Mouse (Mus musculus) cerebellum, adult 2 months (tissue): Measurements from ENCODE around the gene Ubap1l. TPM values are rescaled to one million over a fixed set of nuclear protein-coding genes. Genes with fewer than 3 reads are reported as not detected.
A peak's percentile ranks its signal among the peaks of the same experiment; 100 is the strongest.

Experiments used
- DNase-seq, 2 experiments: peaks; one replicate each; pipeline ENCODE4 v3.0.0; 2021
- H3K27ac ChIP-seq: fragments of 200-500 bp; 2 replicates; pipeline ENCODE4 v1.5.1; 2012; ENCODE audit warnings: low read length, control low read depth, inconsistent platforms; ENCODE audit not compliant: insufficient read depth
- H3K27me3 ChIP-seq: fragments of 200-500 bp; 2 replicates; pipeline ENCODE4 v1.6.1; 2012; ENCODE audit warnings: inconsistent platforms, mild to moderate bottlenecking, low read length, moderate library complexity; ENCODE audit not compliant: control insufficient read depth, insufficient read depth
- H3K4me1 ChIP-seq: fragments of 200-500 bp; 2 replicates; pipeline ENCODE4 v1.6.1; 2011; ENCODE audit warnings: low read length; ENCODE audit not compliant: control insufficient read depth, insufficient read depth
- H3K4me3 ChIP-seq: fragments of 200-500 bp; replicated peaks from 2 replicates; pipeline ENCODE3; 2011; ENCODE audit warnings: mild to moderate bottlenecking, low read depth, low read length, control low read depth; ENCODE audit not compliant: insufficient read depth
- CTCF ChIP-seq: fragments of 200-500 bp; IDR thresholded peaks from 2 replicates; pipeline ENCODE4 v1.5.1; 2011; ENCODE audit warnings: low read depth, mild to moderate bottlenecking, control low read depth, low read length, moderate library complexity, borderline replicate concordance; ENCODE audit not compliant: insufficient read depth
- POLR2A ChIP-seq: fragments of 200-500 bp; IDR thresholded peaks from 2 replicates; pipeline ENCODE4 v1.6.1; 2011; ENCODE audit warnings: low read length, control low read depth, borderline replicate concordance; ENCODE audit not compliant: insufficient read depth
- WGBS: fragments of 180-500 bp; shearing (Covaris S2); methylation state at CpG from one replicate; pipeline ENCODE4 v1.1.7; 2018; 5-methylcytosine and 5-hydroxymethylcytosine counted together
- polyA plus RNA-seq: library from polyadenylated mRNA; depleted of rRNA; stranded (reverse); fragments of >200 nt; gene quantifications from 2 replicates; pipeline ENCODE4 v1.2.3, GENCODE M21; 2012

The Ubap1l gene
- polyA plus RNA-seq, 1 experiment = 38.1 TPM

DNA sequence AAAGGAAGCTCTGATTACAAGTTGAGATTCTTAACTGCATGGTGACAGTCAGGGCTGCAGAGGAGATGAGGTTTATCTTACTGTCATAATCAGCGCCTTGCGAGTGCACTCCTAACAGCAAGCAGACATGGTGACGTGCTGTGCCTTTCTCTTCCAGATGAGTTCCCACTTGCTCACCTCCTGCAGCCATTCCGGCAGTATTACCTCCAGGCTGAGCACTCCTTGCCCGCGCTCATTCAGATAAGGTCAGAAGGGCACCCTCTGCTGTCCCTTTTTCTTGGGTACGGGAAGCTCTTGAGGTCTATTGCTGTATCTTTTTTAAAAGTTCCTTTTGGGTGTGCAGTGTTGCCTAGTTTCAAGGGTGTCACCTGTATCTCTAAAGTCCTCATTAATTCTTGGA, 4.3 kb upstream of the Ubap1l start:
- no peak overlapping the region for H3K4me3 ChIP-seq
- no peak for TF ChIP-seq CTCF
- no peak for TF ChIP-seq POLR2A
- H3K4me1 ChIP-seq = no peaks in the 10 kb centered on the region
- H3K27ac ChIP-seq = no peak overlapping the region
- DNase-seq = no peak
- 88% methylated on average over 7 of the region's 7 CpGs for WGBS
- no peaks in the 10 kb centered on the region for H3K27me3 ChIP-seq

DNA sequence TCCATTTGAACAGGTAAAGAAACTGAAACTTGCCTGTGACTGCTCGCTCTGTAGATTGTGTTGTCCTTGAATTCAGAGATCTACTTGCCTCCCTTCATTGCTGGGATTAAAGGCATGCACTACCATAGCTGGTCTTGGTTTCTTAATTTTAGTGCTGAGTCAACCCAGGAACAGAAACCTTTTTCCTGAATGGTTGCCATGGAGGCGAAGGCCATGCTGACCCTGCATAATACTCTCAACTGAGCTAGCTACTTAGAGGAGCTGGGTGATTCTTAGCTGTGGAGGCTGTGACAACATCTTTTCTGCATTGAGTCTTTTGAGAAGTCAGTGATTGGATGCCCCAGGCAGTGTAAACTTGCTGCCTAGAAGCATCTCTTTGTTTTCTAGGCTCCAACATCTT, 3.9 kb upstream of the Ubap1l start:
- 92% methylated on average over 2 of the region's 2 CpGs for WGBS

GRCm38 (mm10) chr9:65358956-65359480, 1.8 kb upstream of the Ubap1l start:
- Histone ChIP-seq H3K27me3 (no peaks in the 10 kb centered on the region), H3K27ac (no peak overlapping the region), H3K4me3 (no peak overlapping the region), H3K4me1 (no peaks in the 10 kb centered on the region)
- no peak for DNase-seq
- WGBS = 94% methylated on average over 1 of the region's 1 CpGs
- no peak for TF ChIP-seq CTCF

More for the DNA sequence above, 3.9 kb upstream of the Ubap1l start:
- TF ChIP-seq CTCF (no peak), POLR2A (no peak)
- Histone ChIP-seq H3K27me3 (no peaks in the 10 kb centered on the region), H3K4me1 (no peaks in the 10 kb centered on the region), H3K27ac (no peak overlapping the region), H3K4me3 (no peak overlapping the region)
- no peak for DNase-seq

- no peak overlapping the region for H3K27ac ChIP-seq
- TF ChIP-seq POLR2A (no peak), CTCF (no peak)
- H3K4me3 ChIP-seq = no peak overlapping the region
- WGBS = 77% methylated on average over 9 of the region's 9 CpGs
- no peaks in the 10 kb centered on the region for H3K27me3 ChIP-seq
- no peak for DNase-seq
- H3K4me1 ChIP-seq = no peaks in the 10 kb centered on the region
These were observed 2.8 kb downstream of the Ubap1l start for GRCm38 (mm10) chr9:65363684-65364083.

DNA sequence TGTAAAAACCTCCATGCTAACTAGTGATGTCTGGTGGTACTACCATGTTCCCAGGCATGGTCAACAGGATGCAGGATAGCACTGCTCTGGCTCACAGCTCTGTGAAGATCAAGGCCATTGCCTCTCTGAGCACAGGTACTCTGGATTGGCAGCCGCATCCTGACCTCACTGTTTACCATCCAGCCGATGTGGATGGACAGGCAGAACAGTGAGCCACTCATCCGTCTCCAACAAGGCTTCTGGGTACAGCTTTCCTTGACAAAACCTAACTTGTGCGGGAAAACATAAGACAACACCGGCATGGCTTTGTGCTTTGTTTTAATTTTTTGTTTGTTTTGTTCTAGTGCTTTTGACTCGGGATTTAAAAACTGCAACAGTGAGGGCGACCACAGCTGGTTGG, 4.9 kb downstream of the Ubap1l start:
- 91% methylated on average over 7 of the region's 7 CpGs for WGBS
- TF ChIP-seq CTCF (no peak), POLR2A (no peak)
- no peak for DNase-seq
- Histone ChIP-seq H3K27me3 (no peaks in the 10 kb centered on the region), H3K27ac (no peak overlapping the region), H3K4me1 (no peaks in the 10 kb centered on the region), H3K4me3 (no peak overlapping the region)

- no peak for DNase-seq
- Histone ChIP-seq H3K4me3 (no peak overlapping the region), H3K27me3 (no peaks in the 10 kb centered on the region), H3K27ac (no peak overlapping the region), H3K4me1 (no peaks in the 10 kb centered on the region)
- no peak for TF ChIP-seq POLR2A
- TF ChIP-seq CTCF = no peak
- WGBS = 84% methylated on average over 24 of the region's 24 CpGs
These were observed 10.9 kb downstream of the Ubap1l start for GRCm38 (mm10) chr9:65371756-65372155.

DNA sequence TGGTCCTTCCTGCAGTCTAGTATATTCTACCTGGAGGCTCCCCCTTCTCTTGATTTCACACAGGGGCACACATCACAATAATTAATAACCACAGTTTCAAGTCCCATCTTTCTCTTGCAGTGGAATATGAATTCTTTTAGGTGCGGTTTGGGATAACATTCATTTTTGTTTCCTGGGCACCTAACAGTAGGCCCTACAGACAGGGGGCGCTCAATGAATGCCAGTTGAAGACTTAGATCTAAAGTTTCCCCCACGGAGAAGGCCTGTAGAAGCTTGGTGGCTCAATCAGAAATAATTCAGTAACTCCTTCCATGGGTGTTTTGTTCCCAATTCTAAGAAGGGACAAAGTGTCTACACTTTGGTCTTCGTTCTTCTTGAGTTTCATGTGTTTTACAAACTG, 11.6 kb downstream of the Ubap1l start:
- TF ChIP-seq POLR2A (no peak), CTCF (peak; percentile 26; the same call in 1 of the 2 replicates)
- Histone ChIP-seq H3K4me1 (no peaks in the 10 kb centered on the region), H3K27ac (no peak overlapping the region), H3K27me3 (no peaks in the 10 kb centered on the region), H3K4me3 (no peak overlapping the region)
- 69% methylated on average over 4 of the region's 4 CpGs for WGBS
- DNase-seq = no peak

DNA sequence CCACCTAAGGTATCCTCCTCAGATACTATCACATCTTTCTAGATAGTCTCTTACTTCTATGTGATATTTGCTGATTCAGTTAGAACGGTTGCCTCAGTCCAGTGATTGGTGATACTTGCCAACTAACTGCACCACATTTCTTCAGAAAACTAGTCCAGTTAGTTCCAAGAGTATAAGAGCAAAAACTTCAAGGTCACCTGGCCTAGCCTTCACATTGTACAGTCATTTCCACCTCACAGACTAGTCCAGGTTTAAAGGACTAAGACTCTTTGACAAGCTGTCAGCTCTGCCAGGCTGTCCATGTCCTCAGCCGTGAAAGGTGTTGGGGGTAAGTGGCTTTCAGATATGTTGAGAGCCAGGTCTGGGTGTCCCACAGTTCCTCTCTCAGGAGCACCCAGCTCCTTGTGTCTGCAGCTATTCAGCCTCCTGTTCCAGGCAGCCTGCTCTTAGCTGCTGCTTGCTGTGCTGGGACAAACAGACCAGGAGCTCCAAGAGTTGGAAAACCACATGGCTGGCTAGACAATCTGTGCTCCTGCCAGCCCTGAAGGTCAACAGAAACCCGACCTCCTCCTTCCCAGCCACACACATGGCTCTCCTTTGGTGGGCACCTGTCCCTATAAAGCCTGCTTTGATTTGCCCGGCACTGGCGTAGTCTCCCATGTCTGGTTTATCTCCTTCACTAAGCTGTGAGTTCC, 13.8 kb downstream of the Ubap1l start:
- 74% methylated on average over 5 of the region's 5 CpGs for WGBS
- H3K27ac ChIP-seq = no peak overlapping the region
- TF ChIP-seq CTCF = no peak
- no peak for TF ChIP-seq POLR2A
- no peak overlapping the region for H3K4me3 ChIP-seq
- DNase-seq = no peak
- H3K27me3 ChIP-seq = no peaks in the 10 kb centered on the region
- H3K4me1 ChIP-seq = no peaks in the 10 kb centered on the region
